Mouse (Mus musculus): ENCODE results near the gene Ddx58.

DNA sequence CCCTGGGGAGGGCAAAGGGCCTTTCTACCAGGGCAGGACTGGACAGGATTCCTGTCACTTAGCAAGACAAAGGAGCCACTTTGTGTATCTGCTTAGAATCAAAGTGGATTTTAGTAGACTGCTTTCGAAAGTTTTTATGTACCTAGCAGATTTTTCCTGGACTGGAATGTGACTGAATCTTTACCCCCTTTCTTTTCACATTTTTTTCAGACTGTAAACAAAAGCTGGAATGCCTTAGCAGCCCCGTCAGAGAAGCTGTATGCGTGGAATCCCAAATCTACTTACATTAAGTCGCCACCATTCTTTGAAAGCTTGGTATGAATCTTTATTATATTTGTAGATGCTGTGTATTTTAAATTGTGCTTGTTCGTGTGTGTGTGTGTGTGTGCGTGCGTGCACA is 51.7 kb downstream of the Ddx58 start:
- TF ChIP-seq POLR2A (IDR thresholded peaks at IDR 0.05; ENCODE audit: extremely low read depth, insufficient read depth, low read length) (no peak), CTCF (IDR thresholded peaks at IDR 0.05; ENCODE audit: extremely low read depth, insufficient read depth, low read length) (no peak)

All from cortical plate, adult 2 months (tissue).